Mouse (Mus musculus) olfactory bulb, adult 2 months (tissue): ENCODE data around the gene Tmem150c. TPM values are rescaled to one million over a fixed set of nuclear protein-coding genes. Genes with fewer than 3 reads are reported as not detected.

ENCODE experiments used
- H3K27ac ChIP-seq: fragments of 200-500 bp; 2 replicates; pipeline ENCODE4 v1.5.1; 2012; ENCODE audit warnings: low read depth, low read length; ENCODE audit not compliant: insufficient read depth
- H3K4me1 ChIP-seq: fragments of 200-500 bp; 2 replicates; pipeline ENCODE4 v1.6.1; 2012; ENCODE audit warnings: low read length; ENCODE audit not compliant: control insufficient read depth, insufficient read depth
- H3K4me3 ChIP-seq: fragments of 200-500 bp; 2 replicates; pipeline ENCODE4 v1.5.1; 2012; ENCODE audit warnings: mild to moderate bottlenecking, low read depth, low read length, moderate library complexity; ENCODE audit not compliant: insufficient read depth
- CTCF ChIP-seq: fragments of 200-500 bp; IDR thresholded peaks from 2 replicates; pipeline ENCODE4 v1.5.1; 2012; ENCODE audit warnings: low read depth, mild to moderate bottlenecking, low read length, moderate library complexity; ENCODE audit not compliant: insufficient read depth
- POLR2A ChIP-seq: fragments of 200-500 bp; IDR thresholded peaks from 2 replicates; pipeline ENCODE4 v1.6.1; 2012; ENCODE audit warnings: mild to moderate bottlenecking, low read depth, low read length, moderate library complexity; ENCODE audit not compliant: insufficient read depth
- WGBS: fragments of 180-500 bp; shearing (Covaris S2); methylation state at CpG from one replicate; pipeline ENCODE4 v1.1.7; 2018; 5-methylcytosine and 5-hydroxymethylcytosine counted together
- polyA plus RNA-seq: library from polyadenylated mRNA; stranded (reverse); fragments of >200 nt; gene quantifications from 2 replicates; pipeline ENCODE4 v1.2.4, GENCODE M21; 2012; ENCODE audit warnings: low replicate concordance; ENCODE audit not compliant: missing spikeins, insufficient read depth, insufficient read length

The Tmem150c gene
- polyA plus RNA-seq, 1 experiment = not detected

DNA sequence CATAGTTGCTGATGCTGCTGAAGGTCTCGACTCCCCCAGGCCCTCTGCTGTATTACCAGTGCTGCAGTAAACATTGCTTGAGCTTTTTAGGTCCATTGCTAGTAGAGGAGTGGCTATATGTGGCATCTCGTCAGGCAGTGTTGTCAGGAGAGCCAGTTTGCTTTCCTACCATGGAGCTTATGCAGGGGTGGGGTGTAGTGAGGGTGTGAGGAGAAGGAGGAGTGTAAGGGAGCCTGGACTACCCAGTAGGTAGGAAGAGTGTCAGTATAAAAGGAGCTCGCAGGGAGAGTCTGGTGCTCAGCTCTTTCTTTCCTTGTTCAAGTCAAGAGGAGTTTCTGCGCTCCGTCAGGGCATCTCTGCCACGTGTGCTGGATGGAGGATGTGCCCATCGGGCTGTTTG, 106.9 kb downstream of the Tmem150c start:
- Histone ChIP-seq H3K4me3 (no peak overlapping the region), H3K27ac (no peak overlapping the region), H3K4me1 (peaks cover 32% of the 10 kb centered on the region)
- no peak for TF ChIP-seq POLR2A
- no peak for TF ChIP-seq CTCF
- WGBS = 62% methylated on average over 7 of the region's 7 CpGs

- Histone ChIP-seq H3K4me1 (peaks cover 24% of the 10 kb centered on the region), H3K27ac (no peak overlapping the region), H3K4me3 (no peak overlapping the region)
- TF ChIP-seq POLR2A (no peak), CTCF (no peak)
- 85% methylated on average over 3 of the region's 3 CpGs for WGBS
These were observed 109.7 kb downstream of the Tmem150c start for GRCm38 (mm10) chr5:100049904-100050303.

DNA sequence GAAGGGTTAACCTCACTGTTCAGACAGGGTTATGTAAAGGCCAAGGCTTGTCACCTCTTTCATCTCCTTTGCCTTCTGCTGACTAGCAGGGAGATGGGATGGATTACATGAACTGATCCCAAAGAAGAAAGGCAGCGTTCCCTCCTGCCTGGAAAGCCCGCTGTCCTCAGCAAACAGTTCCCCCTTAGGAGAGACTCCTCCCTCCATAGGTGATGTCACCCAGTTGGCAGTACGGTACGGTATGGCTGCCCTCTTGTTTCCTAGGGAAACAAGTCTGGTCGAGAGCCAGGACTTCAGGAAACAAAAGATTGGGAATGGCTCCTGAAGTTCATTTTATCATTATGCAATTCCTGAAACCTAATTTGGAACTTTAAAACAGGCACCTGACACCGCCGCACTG, 111.7 kb downstream of the Tmem150c start:
- Histone ChIP-seq H3K27ac (no peak overlapping the region; the same call in 1 of the 2 replicates), H3K4me1 (peaks cover 22% of the 10 kb centered on the region), H3K4me3 (no peak overlapping the region)
- 57% methylated on average over 7 of the region's 7 CpGs for WGBS
- no peak for TF ChIP-seq CTCF
- TF ChIP-seq POLR2A = no peak

- no peak overlapping the region for H3K27ac ChIP-seq
These were observed 112.4 kb downstream of the Tmem150c start for GRCm38 (mm10) chr5:100047143-100047640.

DNA sequence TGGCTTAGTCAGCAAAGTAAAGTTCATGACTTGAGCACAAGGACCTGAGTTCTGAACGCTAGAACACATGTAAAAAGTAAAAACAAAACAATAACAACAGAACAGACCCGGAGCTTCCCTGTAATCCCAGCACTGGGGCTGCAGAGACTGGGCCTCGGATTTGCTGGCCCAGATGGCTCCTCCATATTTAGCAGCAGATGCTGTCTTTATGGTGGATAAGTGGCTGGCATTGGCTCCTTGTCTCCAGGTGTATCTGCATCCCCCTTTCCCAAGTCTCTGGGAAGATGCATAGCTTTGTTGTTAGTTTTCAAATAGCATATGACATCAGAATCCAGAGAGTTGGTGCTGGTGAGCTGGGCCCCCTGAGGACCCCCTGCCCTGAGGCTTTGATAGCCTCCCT, 113.5 kb downstream of the Tmem150c start:
- H3K4me1 ChIP-seq = peaks cover 20% of the 10 kb centered on the region
- TF ChIP-seq POLR2A = no peak
- no peak for TF ChIP-seq CTCF
- H3K27ac ChIP-seq = no peak overlapping the region
- 78% methylated on average over 3 of the region's 3 CpGs for WGBS
- no peak overlapping the region for H3K4me3 ChIP-seq

More at GRCm38 (mm10) chr5:100047143-100047640, 112.4 kb downstream of the Tmem150c start:
- TF ChIP-seq CTCF = no peak
- TF ChIP-seq POLR2A = no peak
- 74% methylated on average over 8 of the region's 8 CpGs for WGBS
- no peak overlapping the region for H3K4me3 ChIP-seq
- peaks cover 20% of the 10 kb centered on the region for H3K4me1 ChIP-seq

DNA sequence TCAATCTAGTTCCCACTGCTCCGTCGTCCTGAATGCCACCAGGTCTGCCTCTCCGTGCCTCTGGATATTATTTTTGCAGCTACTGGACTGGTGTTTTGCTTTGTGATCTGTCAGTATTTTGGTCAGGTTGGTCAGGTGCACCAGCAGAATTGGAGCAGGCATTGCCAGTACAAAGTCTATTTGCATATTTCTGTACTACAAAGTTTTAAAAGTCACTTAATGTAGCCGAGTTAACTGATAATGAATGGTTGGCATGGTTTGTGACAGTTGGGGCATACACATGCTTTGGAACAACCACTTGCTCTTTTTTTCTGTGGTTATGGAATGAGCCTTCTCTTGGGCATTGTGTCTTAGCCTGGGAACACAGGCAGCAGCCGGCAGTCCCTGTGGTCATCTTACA, 115.0 kb downstream of the Tmem150c start:
- no peak for TF ChIP-seq CTCF
- TF ChIP-seq POLR2A = no peak
- WGBS = 59% methylated on average over 5 of the region's 5 CpGs
- H3K4me1 ChIP-seq = peaks cover 18% of the 10 kb centered on the region
- H3K4me3 ChIP-seq = no peak overlapping the region
- H3K27ac ChIP-seq = no peak overlapping the region

GRCm38 (mm10) chr5:100044030-100044429, 115.6 kb downstream of the Tmem150c start:
- WGBS = 70% methylated on average over 4 of the region's 4 CpGs
- peaks cover 16% of the 10 kb centered on the region for H3K4me1 ChIP-seq
- TF ChIP-seq POLR2A (no peak), CTCF (no peak)
- no peak overlapping the region for H3K4me3 ChIP-seq
- H3K27ac ChIP-seq = no peak overlapping the region

GRCm38 (mm10) chr5:100043361-100043760, 116.2 kb downstream of the Tmem150c start:
- peaks cover 12% of the 10 kb centered on the region for H3K4me1 ChIP-seq
- 51% methylated on average over 5 of the region's 5 CpGs for WGBS
- no peak overlapping the region for H3K27ac ChIP-seq
- H3K4me3 ChIP-seq = no peak overlapping the region
- no peak for TF ChIP-seq CTCF
- no peak for TF ChIP-seq POLR2A

GRCm38 (mm10) chr5:100042467-100042866, 117.1 kb downstream of the Tmem150c start:
- peaks cover 7% of the 10 kb centered on the region for H3K4me1 ChIP-seq
- WGBS = 85% methylated on average over 8 of the region's 8 CpGs
- no peak overlapping the region for H3K27ac ChIP-seq
- TF ChIP-seq CTCF = no peak
- TF ChIP-seq POLR2A = no peak
- H3K4me3 ChIP-seq = no peak overlapping the region

DNA sequence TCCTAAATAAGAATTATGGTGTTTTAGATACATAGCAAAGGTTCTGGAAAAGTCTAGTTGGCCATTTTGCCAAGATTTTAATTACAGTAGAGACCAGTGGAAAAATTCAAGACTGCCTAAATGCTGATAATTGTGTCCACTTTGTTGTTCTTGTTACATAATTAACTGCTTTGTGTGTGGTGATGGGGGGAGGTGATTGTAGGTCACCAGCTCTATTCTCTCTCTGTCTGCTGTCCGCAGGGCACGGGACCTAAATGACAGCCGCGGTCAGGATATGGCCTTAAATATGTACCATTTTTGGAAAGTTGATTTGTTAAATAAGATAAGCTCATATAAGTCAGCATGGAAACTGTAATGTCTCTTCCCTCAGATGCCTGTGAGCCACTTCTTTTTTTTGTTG, 118.3 kb downstream of the Tmem150c start:
- 70% methylated on average over 4 of the region's 4 CpGs for WGBS
- no peak for TF ChIP-seq POLR2A
- TF ChIP-seq CTCF = no peak
- H3K4me3 ChIP-seq = no peak overlapping the region
- H3K27ac ChIP-seq = no peak overlapping the region
- peaks cover 11% of the 10 kb centered on the region for H3K4me1 ChIP-seq
